In the genomic region with DNA sequence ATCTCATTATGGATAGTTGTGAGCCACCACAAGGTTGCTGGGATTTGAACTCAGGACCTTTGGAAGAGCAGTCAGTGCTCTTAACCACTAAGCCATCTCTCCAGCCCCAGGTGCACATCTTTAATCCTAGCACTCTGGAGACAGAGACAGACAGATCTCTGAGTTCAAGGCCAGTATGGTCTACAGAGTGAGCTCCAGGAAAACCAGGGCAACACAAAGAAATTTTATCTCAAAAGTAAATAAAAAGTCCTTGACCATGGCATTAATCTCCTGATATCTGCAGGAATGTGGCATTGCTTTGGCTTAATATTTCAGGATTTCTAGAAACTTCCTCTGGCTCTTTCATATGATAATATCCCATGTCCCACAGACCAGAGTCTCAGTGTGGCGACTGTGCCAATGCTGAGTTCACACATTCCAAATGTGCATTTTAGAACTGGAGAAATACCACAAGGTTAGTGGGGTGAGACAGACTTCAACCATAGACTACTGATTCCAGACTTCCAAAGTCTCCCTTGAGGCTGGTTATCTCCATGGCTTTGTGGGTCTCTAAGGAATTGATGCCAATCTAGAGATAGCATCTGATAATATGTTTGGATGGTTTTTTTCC, we compare ENCODE assay signal across 23 mouse cellular contexts. TPM values are rescaled to one million over a fixed set of nuclear protein-coding genes. Genes with fewer than 3 reads are reported as not detected.
DNase-seq lines count a peak whose midpoint lies in the region; ATAC-seq and TF ChIP-seq lines count a peak whose summit lies in the region.
"Had no signal": no experiment of that assay in that cellular context is flagged by ENCODE, and none has a peak within 500 bp of the region (broad histone marks: within the 10 kb centered on the region; RNA-seq: fewer than 3 reads in every experiment).

No protein-coding gene starts in this region.

- no peaks in the 10 kb centered on the region for H3K27me3 ChIP-seq in MEL (ENCODE audit: control insufficient read depth in 1 of 2, insufficient read depth in 2 of 2, low read length in 2 of 2)
- H3K27me3 ChIP-seq in kidney, adult 2 months (replicated peaks; ENCODE audit: control insufficient read depth, insufficient read depth, low read length) = no peaks in the 10 kb centered on the region
- no peaks in the 10 kb centered on the region for H3K27me3 ChIP-seq in neural tube, embryonic 15.5 days (replicated peaks)
- H3K27me3 ChIP-seq: heart, embryonic 13.5 days had no signal

- no peak overlapping the region for H3K27ac ChIP-seq in MEL (ENCODE audit: control insufficient read depth, low read depth, low read length)
- peak overlapping the region; percentile 59; the same call in 1 of the 2 replicates for H3K27ac ChIP-seq in kidney, adult 2 months (ENCODE audit: insufficient read depth, low read depth, low read length)
- H3K27ac ChIP-seq in neural tube, embryonic 15.5 days (replicated peaks) = no peak overlapping the region
- H3K27ac ChIP-seq: hindbrain, postnatal 0 days; layer of hippocampus, adult 2 months; limb, embryonic 10.5 days; macrophage had no signal

- no peak for TF ChIP-seq RAD21 in MEL (IDR thresholded peaks at IDR 0.05; ENCODE audit: low read depth, low read length)

- peaks cover 4 to 10% of the 10 kb centered on the region in 2 experiments; a peak in 3 of 4 replicates for H3K4me1 ChIP-seq in MEL (ENCODE audit: control insufficient read depth in 1 of 2, insufficient read depth in 2 of 2, low read length in 2 of 2)
- H3K4me1 ChIP-seq in kidney, adult 2 months (ENCODE audit: control insufficient read depth, insufficient read depth, low read length) = peaks cover 12% of the 10 kb centered on the region; the same call in 1 of the 2 replicates
- H3K4me1 ChIP-seq in neural tube, embryonic 15.5 days = peaks cover 5% of the 10 kb centered on the region; the same call in 1 of the 2 replicates
- H3K4me1 ChIP-seq: limb, embryonic 10.5 days had no signal

- TF ChIP-seq POLR2A in MEL (IDR thresholded peaks at IDR 0.05; ENCODE audit: control insufficient read depth in 1 of 2, insufficient read depth in 1 of 2, low read depth in 1 of 2, low read length in 2 of 2, poor library complexity in 1 of 2) = no peak
- no peak for TF ChIP-seq POLR2A in kidney, adult 2 months (IDR thresholded peaks at IDR 0.05; ENCODE audit: low read depth, low read length)

- TF ChIP-seq EP300 in MEL (IDR thresholded peaks at IDR 0.05; ENCODE audit: low read depth in 1 of 2, low read length in 2 of 2) = no peak

- ATAC-seq in neural tube, embryonic 15.5 days (ENCODE audit: low FRiP score) = no peak
- ATAC-seq in megakaryocyte progenitor cell, adult 5-6 weeks (replicated peaks; ENCODE audit: poor library complexity) = no peak
- ATAC-seq: forebrain, postnatal 0 days; hindbrain, postnatal 0 days; intestine, embryonic 16.5 days had no signal

- peaks cover 0 to 10% of the 10 kb centered on the region in 2 experiments; a peak in 2 of 4 replicates for H3K36me3 ChIP-seq in MEL (ENCODE audit: control insufficient read depth in 1 of 2, insufficient read depth in 2 of 2, low read length in 2 of 2)
- H3K36me3 ChIP-seq in kidney, adult 2 months (ENCODE audit: control insufficient read depth, insufficient read depth, low read length) = no peaks in the 10 kb centered on the region
- H3K36me3 ChIP-seq in neural tube, embryonic 15.5 days = no peaks in the 10 kb centered on the region
- H3K36me3 ChIP-seq: G1E; heart, embryonic 13.5 days; limb, embryonic 10.5 days had no signal

- no peak overlapping the region for H3K9ac ChIP-seq in MEL (ENCODE audit: control insufficient read depth, low read depth, low read length, poor library complexity, severe bottlenecking)
- no peak overlapping the region for H3K9ac ChIP-seq in neural tube, embryonic 15.5 days (replicated peaks)
- H3K9ac ChIP-seq: forebrain, postnatal 0 days; heart, embryonic 13.5 days had no signal

- WGBS in kidney, adult 2 months = 24% methylated on average over 1 of the region's 1 CpGs
- WGBS in neural tube, embryonic 15.5 days = 83% methylated on average over 1 of the region's 1 CpGs

- no peaks in the 10 kb centered on the region for H3K9me3 ChIP-seq in MEL (replicated peaks; ENCODE audit: insufficient read depth, low read length)
- no peaks in the 10 kb centered on the region for H3K9me3 ChIP-seq in neural tube, embryonic 15.5 days (replicated peaks)
- H3K9me3 ChIP-seq: G1E; heart, embryonic 13.5 days; limb, embryonic 10.5 days had no signal

- TF ChIP-seq CTCF in MEL (IDR thresholded peaks at IDR 0.05 in 2 of 3, conservative IDR thresholded peaks at IDR 0.05 in 1 of 3; ENCODE audit: control insufficient read depth in 1 of 3, insufficient read depth in 1 of 3, low read depth in 2 of 3, low read length in 3 of 3, poor library complexity in 1 of 3, severe bottlenecking in 1 of 3) = no peak
- TF ChIP-seq CTCF in kidney, adult 2 months (conservative IDR thresholded peaks at IDR 0.05; ENCODE audit: insufficient read depth, insufficient read length, low read depth, low read length) = no peak

- peak; percentile 54 for DNase-seq in adrenal gland, adult 8-10 months
- no peak for DNase-seq in adrenal gland, adult 18-20 months (ENCODE audit: low spot score in 2 of 2)
- DNase-seq in MEL (ENCODE audit: low read depth, low spot score) (no peak), liver (no peak)
- peak; percentile 89 for DNase-seq in kidney, adult 2 months
- DNase-seq in kidney, postnatal 14 days = peak; percentile 69
- DNase-seq: cerebellum, adult 11 months; cerebellum, adult 9-11 months; forebrain, postnatal 0 days; gastrocnemius, postnatal 14 days; heart, adult 2 months; heart, postnatal 14 days; thymus, postnatal 14 days had no signal

- peaks cover 1% of the 10 kb centered on the region for H3K79me2 ChIP-seq in MEL (ENCODE audit: control insufficient read depth, insufficient read depth, low read length, poor library complexity)

- H3K4me2 ChIP-seq in neural tube, embryonic 15.5 days = no peak overlapping the region
- H3K4me2 ChIP-seq: heart, embryonic 13.5 days; midbrain, embryonic 11.5 days had no signal

- no peak overlapping the region for H3K4me3 ChIP-seq in MEL (ENCODE audit: control insufficient read depth in 1 of 2, insufficient read depth in 1 of 2, low read depth in 2 of 2, low read length in 2 of 2)
- no peak overlapping the region for H3K4me3 ChIP-seq in kidney, adult 2 months (ENCODE audit: insufficient read depth, low read depth, low read length)
- H3K4me3 ChIP-seq in neural tube, embryonic 15.5 days (replicated peaks) = no peak overlapping the region
- H3K4me3 ChIP-seq: heart, adult 2 months; heart, embryonic 13.5 days; layer of hippocampus, adult 2 months; limb, embryonic 10.5 days had no signal

TF ChIP-seq in MEL, 35 proteins besides CTCF, POLR2A, EP300 and RAD21:
- TF ChIP-seq HCFC1 (IDR thresholded peaks at IDR 0.05; ENCODE audit: low read depth, low read length) = no peak
- peak; percentile 89 for TF ChIP-seq TBP (IDR thresholded peaks at IDR 0.05; ENCODE audit: low read depth, low read length)

RNA-seq across cellular contexts. Expression of gene Slc25a3, which starts 4.8 kb away (rescaled TPM):
- total RNA-seq in adrenal gland, adult 8-10 months (2022) = 1,000 to 10,000 TPM in 2 of 4 experiments, 100 to 1,000 TPM in 2; 882 to 1,292 (median 1,071) TPM
- total RNA-seq in adrenal gland, adult 18-20 months (2021) = 1,000 to 10,000 TPM; 1,418 to 2,058 TPM
- total RNA-seq in MEL (2012; rRNA removed) = 497 and 556 TPM in 2 replicates
- 100 to 1,000 TPM; 368 to 868 TPM for polyA plus RNA-seq in MEL (2012; ENCODE audit: insufficient read depth in 1 of 2, insufficient read length in 2 of 2, low read depth in 1 of 2, low replicate concordance in 2 of 2, missing spikeins in 1 of 2)
- 717 and 832 TPM in 2 replicates for polyA plus RNA-seq in kidney, adult 2 months (2012; rRNA removed)
- polyA plus RNA-seq in neural tube, embryonic 15.5 days (2015; fragmentation: Nextera tagmentation; extraction: Ambion mirVana) = 595 and 628 TPM in 2 replicates
- 664 and 680 TPM in 2 replicates for total RNA-seq in megakaryocyte progenitor cell, adult 5-6 weeks (2015)
- total RNA-seq in megakaryocyte progenitor cell, adult 5-6 weeks (2017) = 231 and 244 TPM in 2 replicates

RNA-seq across cellular contexts. Expression of gene Ikbip, which starts 45.9 kb away (rescaled TPM):
- 10 to 100 TPM; 31.9 to 51.4 (median 42.2) TPM for total RNA-seq in adrenal gland, adult 8-10 months (2022)
- total RNA-seq in adrenal gland, adult 18-20 months (2021) = 10 to 100 TPM; 30.9 to 31.5 TPM
- 11.0 and 12.3 TPM in 2 replicates for total RNA-seq in MEL (2012; rRNA removed)
- polyA plus RNA-seq in MEL (2012; ENCODE audit: insufficient read depth in 1 of 2, insufficient read length in 2 of 2, low read depth in 1 of 2, low replicate concordance in 2 of 2, missing spikeins in 1 of 2) = 1 to 10 TPM in 1 of 2 experiments, not detected in 1; 9.9 TPM
- polyA plus RNA-seq in kidney, adult 2 months (2012; rRNA removed) = 3.4 and 5.7 TPM in 2 replicates
- polyA plus RNA-seq in neural tube, embryonic 15.5 days (2015; fragmentation: Nextera tagmentation; extraction: Ambion mirVana) = 22.7 and 29.1 TPM in 2 replicates
- total RNA-seq in megakaryocyte progenitor cell, adult 5-6 weeks (2015) = 17.1 TPM in 2 replicates
- total RNA-seq in megakaryocyte progenitor cell, adult 5-6 weeks (2017) = 23.1 and 26.9 TPM in 2 replicates

RNA-seq across cellular contexts. Expression of gene Apaf1, which starts 46.1 kb away (rescaled TPM):
- total RNA-seq in adrenal gland, adult 8-10 months (2022) = 10 to 100 TPM in 1 of 4 experiments, 1 to 10 TPM in 3; 5.5 to 15.8 (median 9.4) TPM
- total RNA-seq in adrenal gland, adult 18-20 months (2021) = 1 to 10 TPM; 5.4 to 5.8 TPM
- 12.8 and 16.7 TPM in 2 replicates for total RNA-seq in MEL (2012; rRNA removed)
- 10 to 100 TPM in 1 of 2 experiments, not detected in 1; 14.3 TPM for polyA plus RNA-seq in MEL (2012; ENCODE audit: insufficient read depth in 1 of 2, insufficient read length in 2 of 2, low read depth in 1 of 2, low replicate concordance in 2 of 2, missing spikeins in 1 of 2)
- polyA plus RNA-seq in kidney, adult 2 months (2012; rRNA removed) = 3.1 and 4.4 TPM in 2 replicates
- polyA plus RNA-seq in neural tube, embryonic 15.5 days (2015; fragmentation: Nextera tagmentation; extraction: Ambion mirVana) = 14.3 and 14.4 TPM in 2 replicates
- 68.3 and 71.6 TPM in 2 replicates for total RNA-seq in megakaryocyte progenitor cell, adult 5-6 weeks (2015)
- 35.0 and 40.7 TPM in 2 replicates for total RNA-seq in megakaryocyte progenitor cell, adult 5-6 weeks (2017)

RNA-seq across cellular contexts. Expression of gene Tmpo, which starts 52.5 kb away (rescaled TPM):
- total RNA-seq in adrenal gland, adult 8-10 months (2022) = 100 to 1,000 TPM in 2 of 4 experiments, 10 to 100 TPM in 2; 81.5 to 150 (median 108) TPM
- 10 to 100 TPM; 80.3 to 89.6 TPM for total RNA-seq in adrenal gland, adult 18-20 months (2021)
- 211 and 225 TPM in 2 replicates for total RNA-seq in MEL (2012; rRNA removed)
- 100 to 1,000 TPM; 215 to 219 TPM for polyA plus RNA-seq in MEL (2012; ENCODE audit: insufficient read depth in 1 of 2, insufficient read length in 2 of 2, low read depth in 1 of 2, low replicate concordance in 2 of 2, missing spikeins in 1 of 2)
- polyA plus RNA-seq in kidney, adult 2 months (2012; rRNA removed) = 20.0 and 21.1 TPM in 2 replicates
- polyA plus RNA-seq in neural tube, embryonic 15.5 days (2015; fragmentation: Nextera tagmentation; extraction: Ambion mirVana) = 80.0 and 105 TPM in 2 replicates
- 266 and 302 TPM in 2 replicates for total RNA-seq in megakaryocyte progenitor cell, adult 5-6 weeks (2015)
- total RNA-seq in megakaryocyte progenitor cell, adult 5-6 weeks (2017) = 461 and 467 TPM in 2 replicates

Comparison
In these comparisons a context has a peak if more than half of its experiments do, and no peak if none do; other contexts are left out.
1. DNase-seq: peak in adrenal gland, adult 8-10 months (single experiment), kidney, adult 2 months (single experiment) and kidney, postnatal 14 days (single experiment); none in adrenal gland, adult 18-20 months (0 of 2), MEL (single experiment) and liver (single experiment).